Mouse (Mus musculus) MEL-GATA-1-ER (cell line): ENCODE data around the gene Tlnrd1.

Source experiments
- DNase-seq: peaks from one replicate; pipeline ENCODE4 v3.0.0-alpha.2; 2012; ENCODE audit warnings: low read depth; ENCODE audit errors: extremely low read depth

Gene Tlnrd1

GRCm38 (mm10) chr7:83884921-83885532 is 922 bp upstream of the Tlnrd1 start:
- peak; percentile 65 for DNase-seq

GRCm38 (mm10) chr7:83883276-83884020 is 657 bp downstream of the Tlnrd1 start:
- DNase-seq: peak; percentile 13

GRCm38 (mm10) chr7:83882633-83883275 is 1.4 kb downstream of the Tlnrd1 start:
- DNase-seq: peak; percentile 19

- no peak for DNase-seq
These were observed 1.9 kb downstream of the Tlnrd1 start for GRCm38 (mm10) chr7:83882150-83882632.

GRCm38 (mm10) chr7:83878676-83879448 is 5.2 kb downstream of the Tlnrd1 start:
- no peak for DNase-seq

- no peak for DNase-seq
These were observed 7.0 kb downstream of the Tlnrd1 start for GRCm38 (mm10) chr7:83877088-83877487.

GRCm38 (mm10) chr7:83869839-83870543 is 14.1 kb downstream of the Tlnrd1 start:
- DNase-seq: no peak

- no peak for DNase-seq
These were observed 15.9 kb downstream of the Tlnrd1 start for GRCm38 (mm10) chr7:83868200-83868599.

GRCm38 (mm10) chr7:83863554-83863953 is 20.6 kb downstream of the Tlnrd1 start:
- no peak for DNase-seq

- no peak for DNase-seq
These were observed 24.6 kb downstream of the Tlnrd1 start for GRCm38 (mm10) chr7:83859378-83860083.

- DNase-seq: no peak
These were observed 26.2 kb downstream of the Tlnrd1 start for GRCm38 (mm10) chr7:83857921-83858320.

- DNase-seq: no peak
These were observed 27.0 kb downstream of the Tlnrd1 start for GRCm38 (mm10) chr7:83857208-83857488.

GRCm38 (mm10) chr7:83856353-83857207 is 27.5 kb downstream of the Tlnrd1 start:
- DNase-seq: no peak

- no peak for DNase-seq
These were observed 28.9 kb downstream of the Tlnrd1 start for GRCm38 (mm10) chr7:83855203-83855602.

- DNase-seq: no peak
These were observed 31.4 kb downstream of the Tlnrd1 start for GRCm38 (mm10) chr7:83852381-83853380.

- no peak for DNase-seq
These were observed 32.3 kb downstream of the Tlnrd1 start for GRCm38 (mm10) chr7:83851569-83852380.
